Mouse (Mus musculus): ENCODE results near the gene Dlat.

DNA sequence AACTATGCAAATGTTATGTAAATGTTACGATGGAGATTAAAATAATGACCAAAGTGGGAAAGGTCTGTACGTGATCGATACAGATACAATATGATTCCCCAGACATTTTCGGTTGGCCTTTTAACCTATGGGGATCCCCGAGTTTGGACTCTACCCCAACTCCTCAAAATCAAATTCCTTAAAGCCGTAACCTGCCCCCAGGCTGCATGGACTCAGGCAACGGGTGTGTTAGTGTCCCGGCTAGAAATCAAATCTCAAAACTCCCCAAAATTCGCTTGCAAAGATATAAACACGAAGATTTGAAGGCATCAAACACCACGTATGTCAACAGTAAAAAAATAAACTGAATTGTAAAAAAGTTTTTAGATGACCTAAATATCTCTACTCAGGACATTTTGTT is 43.4 kb downstream of the Dlat start:
- no peak for TF ChIP-seq GATA1 (IDR thresholded peaks at IDR 0.05; ENCODE audit: borderline replicate concordance, low read length)
- TF ChIP-seq FLI1 (IDR thresholded peaks at IDR 0.05; ENCODE audit: low read length) = no peak

Measured in megakaryocyte, embryonic 14.5 days (primary cell).